Mouse (Mus musculus): ENCODE results near the gene Zfp873. TPM values are rescaled to one million over a fixed set of nuclear protein-coding genes. Genes with fewer than 3 reads are reported as not detected.
"Not testable (repeated sequence)": the region's sequence is repeated elsewhere in the genome, so short reads cannot be mapped to it uniquely, and the experiment has no call there.

The Zfp873 gene
- 1 to 10 TPM; 4.2 to 6.2 TPM for total RNA-seq (2021)

GRCm38 (mm10) chr10:82047597-82048459, at the start of gene Zfp873:
TSS of gene Zfp873 (plus strand) at chr10:82048123.
- peak; percentile 82 for DNase-seq (ENCODE audit: low spot score)
- intact Hi-C loops (cut with DNase I) = loop anchor here (10.0 kb wide), 1 partner anchor 403 kb away; the partner anchor contains the start of gene Gm10778

GRCm38 (mm10) chr10:82003209-82003608, 44.7 kb upstream of the Zfp873 start:
- not testable (repeated sequence) for DNase-seq (ENCODE audit: low spot score)

GRCm38 (mm10) chr10:82004822-82005221, 43.1 kb upstream of the Zfp873 start:
- intact Hi-C loops (cut with DNase I) = loop anchor here (10.0 kb wide), 1 partner anchor 350 kb away; no protein-coding TSS in a partner anchor
- DNase-seq (ENCODE audit: low spot score) = not testable (repeated sequence)

More at GRCm38 (mm10) chr10:82003209-82003608, 44.7 kb upstream of the Zfp873 start:
- intact Hi-C loops (cut with DNase I) = loop anchor here (10.0 kb wide), 1 partner anchor 348 kb away; no protein-coding TSS in a partner anchor

- no peak for DNase-seq (ENCODE audit: low spot score)
- intact Hi-C loops (cut with DNase I) = loop anchor here (10.0 kb wide), 1 partner anchor 397 kb away; the partner anchor contains the start of gene Gm10778
These were observed 5.7 kb upstream of the Zfp873 start for GRCm38 (mm10) chr10:82042191-82042590.

- DNase-seq (ENCODE audit: low spot score) = no peak
- intact Hi-C loops (cut with DNase I) = loop anchor here (10.0 kb wide), 1 partner anchor 402 kb away; the partner anchor contains the start of gene Gm10778
These were observed 1.3 kb upstream of the Zfp873 start for GRCm38 (mm10) chr10:82046603-82047002.

- DNase-seq (ENCODE audit: low spot score) = not testable (repeated sequence)
- intact Hi-C loops (cut with DNase I) = loop anchor here (10.0 kb wide), 1 partner anchor 404 kb away; the partner anchor contains the start of gene Gm10778
These were observed 509 bp downstream of the Zfp873 start for GRCm38 (mm10) chr10:82048460-82048804.

GRCm38 (mm10) chr10:82082728-82083621, 35.1 kb downstream of the Zfp873 start, which contains the start of gene BC024063:
TSS of gene BC024063 (plus strand) at chr10:82083353.
- intact Hi-C loops (cut with DNase I) = not testable (repeated sequence)
- DNase-seq (ENCODE audit: low spot score) = peak; percentile 47

GRCm38 (mm10) chr10:82083622-82083971, 35.7 kb downstream of the Zfp873 start:
- DNase-seq (ENCODE audit: low spot score); intact Hi-C loops (cut with DNase I): not testable (repeated sequence)

Other genes starting within 250 kb of the Zfp873 start
- 1 to 10 TPM; 1.2 to 1.7 TPM for gene Gm4767, start 235.9 kb upstream of the Zfp873 start, total RNA-seq (2021)
- gene Gm32687, start 184.2 kb upstream of the Zfp873 start, total RNA-seq (2021) = 1 to 10 TPM; 1.0 to 1.9 TPM
- gene Zfp781, start 117.6 kb upstream of the Zfp873 start, total RNA-seq (2021) = 1 to 10 TPM in 1 of 2 experiments, under 1 TPM in 1; 0.75 to 1.3 TPM
- 1 to 10 TPM; 2.4 to 3.4 TPM for gene BC024063, start 35.2 kb downstream of the Zfp873 start, total RNA-seq (2021)
- gene AU041133, start 79.9 kb downstream of the Zfp873 start, total RNA-seq (2021) = 1 to 10 TPM; 2.7 to 3.2 TPM
- gene Zfp938, start 193.2 kb downstream of the Zfp873 start, total RNA-seq (2021) = 1 to 10 TPM; 5.7 to 6.1 TPM